8 mouse cellular contexts compared by ENCODE assay signal in the genomic region with DNA sequence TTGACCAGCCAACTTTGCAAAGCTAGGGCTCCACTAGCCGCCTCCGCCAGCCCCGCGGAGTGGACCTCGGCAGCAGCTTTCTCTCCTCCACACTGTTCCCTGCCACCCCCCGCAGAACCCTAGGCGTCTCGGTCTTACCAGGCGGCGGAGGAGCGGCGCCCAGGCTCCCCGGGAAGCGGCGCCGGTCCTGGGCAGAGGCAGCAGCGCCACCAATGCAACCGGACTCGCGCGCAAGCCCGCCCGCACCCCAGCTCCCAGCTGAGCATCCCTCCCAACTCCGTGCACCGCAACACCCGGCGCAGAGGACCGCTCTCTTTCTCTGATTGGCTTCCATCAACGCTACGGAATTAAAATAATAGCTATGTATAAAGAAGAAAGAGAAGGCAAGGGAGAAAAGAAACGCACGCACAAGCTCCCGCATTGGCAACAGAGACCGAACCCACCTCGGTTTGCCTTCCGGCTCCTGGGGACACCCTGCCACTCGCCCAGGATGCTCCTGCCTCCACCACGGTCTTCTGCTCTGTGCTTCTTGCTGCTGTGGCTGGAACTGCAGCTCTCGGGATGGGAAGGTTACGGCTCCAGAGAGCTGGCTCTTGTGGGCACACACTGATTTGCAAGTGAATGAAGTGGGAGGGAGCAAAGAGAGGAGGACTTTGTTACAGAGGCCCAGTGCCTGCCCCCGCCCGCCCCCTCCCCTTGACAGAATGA. TPM values are rescaled to one million over a fixed set of nuclear protein-coding genes. Genes with fewer than 3 reads are reported as not detected.
DNase-seq lines count a peak whose midpoint lies in the region; ATAC-seq and TF ChIP-seq lines count a peak whose summit lies in the region.
"Had no signal": no experiment of that assay in that cellular context is flagged by ENCODE, and none has a peak within 500 bp of the region (broad histone marks: within the 10 kb centered on the region; RNA-seq: fewer than 3 reads in every experiment).

A gene (minus strand): TSS at position 605 of the 708 bp plus-strand sequence.

- TF ChIP-seq EP300 in stomach, postnatal 0 days (optimal IDR thresholded peaks at IDR 0.05): no peak

- peak within 1 kb of the TSS; percentile 31 for H3K4me3 ChIP-seq in brown adipose tissue, adult 24 weeks (ENCODE audit: insufficient read depth, low read depth, low read length)
- H3K4me3 ChIP-seq in forebrain, embryonic 14.5 days (ENCODE audit: low read depth, low read length): peak within 1 kb of the TSS; percentile 60
- H3K4me3 ChIP-seq in intestine, embryonic 14.5 days (ENCODE audit: low read depth, low read length): peak within 1 kb of the TSS; percentile 43
- H3K4me3 ChIP-seq in left cerebral cortex, adult 2 months: peak within 1 kb of the TSS; percentile 82
- H3K4me3 ChIP-seq in stomach, postnatal 0 days (ENCODE audit: low read depth, low read length): peak within 1 kb of the TSS; percentile 52

- H3K9ac ChIP-seq in forebrain, embryonic 14.5 days (ENCODE audit: low read length): peak within 1 kb of the TSS; percentile 72
- peak within 1 kb of the TSS; percentile 40 for H3K9ac ChIP-seq in intestine, embryonic 14.5 days (ENCODE audit: low read length)
- H3K9ac ChIP-seq in stomach, postnatal 0 days (ENCODE audit: low read length): peak within 1 kb of the TSS; percentile 48

- H3K4me1 ChIP-seq in brown adipose tissue, adult 24 weeks (ENCODE audit: control insufficient read depth, insufficient read depth, insufficient read length, low read length): peaks cover 3% of the 10 kb centered on the region; the same call in 1 of the 2 replicates
- peaks cover 14% of the 10 kb centered on the region for H3K4me1 ChIP-seq in forebrain, embryonic 14.5 days (ENCODE audit: control insufficient read depth, insufficient read depth, low read length)
- peaks cover 10% of the 10 kb centered on the region; the same call in 1 of the 2 replicates for H3K4me1 ChIP-seq in intestine, embryonic 14.5 days (replicated peaks; ENCODE audit: control insufficient read depth, insufficient read depth, low read length)
- no peaks in the 10 kb centered on the region; the same call in 1 of the 2 replicates for H3K4me1 ChIP-seq in stomach, postnatal 0 days (replicated peaks; ENCODE audit: control insufficient read depth, insufficient read depth)

- H3K9me3 ChIP-seq in forebrain, embryonic 14.5 days (replicated peaks; ENCODE audit: control insufficient read depth, low read length): no peaks in the 10 kb centered on the region
- no peaks in the 10 kb centered on the region for H3K9me3 ChIP-seq in intestine, embryonic 14.5 days (ENCODE audit: control insufficient read depth, low read length)
- no peaks in the 10 kb centered on the region for H3K9me3 ChIP-seq in stomach, postnatal 0 days (ENCODE audit: control insufficient read depth, low read length)

- peak; percentile 93 for ATAC-seq in forebrain, embryonic 14.5 days
- peak; percentile 85 for ATAC-seq in intestine, embryonic 14.5 days (replicated peaks; ENCODE audit: low FRiP score, low TSS enrichment, low read depth)
- ATAC-seq in stomach, postnatal 0 days (ENCODE audit: low FRiP score, low TSS enrichment): peak; percentile 73; the same call in 1 of the 2 replicates

- intact Hi-C loops in left cerebral cortex, adult 2 months (cut with DNase I): loop anchor here (2.0 kb wide), 2 partner anchors 34 to 82 kb away; no protein-coding TSS in a partner anchor

- peak; percentile 65 to 92 for DNase-seq in adrenal gland, adult (ENCODE audit: inconsistent age in 2 of 2, low spot score in 1 of 2)
- DNase-seq in forebrain, embryonic 14.5 days (ENCODE audit: low spot score): peak; percentile 85
- DNase-seq in intestine, embryonic 14.5 days (ENCODE audit: low spot score): peak; percentile 80
- DNase-seq in left cerebral cortex, adult 2 months (ENCODE audit: extremely low spot score in 1 of 2, low spot score in 2 of 2): peak; percentile 56 to 74
- peak; percentile 87 for DNase-seq in mesoderm, embryonic 11.5 days (ENCODE audit: low read depth, low spot score)
- peak; percentile 55 for DNase-seq in stomach, postnatal 0 days (ENCODE audit: low spot score)

- no peak within 1 kb of the TSS for H3K27ac ChIP-seq in brown adipose tissue, adult 24 weeks (replicated peaks; ENCODE audit: low read depth, low read length)
- peak within 1 kb of the TSS; percentile 75 for H3K27ac ChIP-seq in forebrain, embryonic 14.5 days (ENCODE audit: low read depth, low read length)
- 0 out of 2 replicates have a peak within 1 kb of the TSS, but pooled peaks have one; percentile 11 for H3K27ac ChIP-seq in intestine, embryonic 14.5 days (ENCODE audit: low read depth)
- H3K27ac ChIP-seq in left cerebral cortex, adult 2 months: peak within 1 kb of the TSS; percentile 94
- H3K27ac ChIP-seq in stomach, postnatal 0 days (replicated peaks): no peak within 1 kb of the TSS

- H3K27me3 ChIP-seq in forebrain, embryonic 14.5 days (replicated peaks; ENCODE audit: control insufficient read depth, insufficient read depth, low read length): no peaks in the 10 kb centered on the region
- H3K27me3 ChIP-seq in intestine, embryonic 14.5 days (replicated peaks; ENCODE audit: control insufficient read depth, insufficient read depth, low read length): peaks cover 11% of the 10 kb centered on the region
- H3K27me3 ChIP-seq in stomach, postnatal 0 days (ENCODE audit: control insufficient read depth, insufficient read depth, low read length): no peaks in the 10 kb centered on the region; the same call in 1 of the 2 replicates

- no peaks in the 10 kb centered on the region for H3K36me3 ChIP-seq in forebrain, embryonic 14.5 days (ENCODE audit: control insufficient read depth, insufficient read depth, low read length)
- H3K36me3 ChIP-seq in intestine, embryonic 14.5 days (ENCODE audit: control insufficient read depth, insufficient read depth, low read length): no peaks in the 10 kb centered on the region
- no peaks in the 10 kb centered on the region for H3K36me3 ChIP-seq in stomach, postnatal 0 days (ENCODE audit: control insufficient read depth, insufficient read depth, low read length)

- WGBS in forebrain, embryonic 14.5 days: under 1% methylated on average over 42 of the region's 42 CpGs
- WGBS in intestine, embryonic 14.5 days: under 1% methylated on average over 42 of the region's 42 CpGs
- 1% methylated on average over 42 of the region's 42 CpGs for WGBS in stomach, postnatal 0 days

- TF ChIP-seq CTCF in left cerebral cortex, adult 2 months (IDR thresholded peaks at IDR 0.05): peak; percentile 38
- TF ChIP-seq CTCF in stomach, postnatal 0 days (IDR thresholded peaks at IDR 0.05; ENCODE audit: low read depth): peak; percentile 48

- H3K4me2 ChIP-seq in forebrain, embryonic 14.5 days (ENCODE audit: low read length): peak within 1 kb of the TSS; percentile 89
- peak within 1 kb of the TSS; percentile 88 for H3K4me2 ChIP-seq in intestine, embryonic 14.5 days (ENCODE audit: low read length)
- H3K4me2 ChIP-seq in stomach, postnatal 0 days (replicated peaks; ENCODE audit: low read depth): peak within 1 kb of the TSS; percentile 81

RNA-seq across cellular contexts. Expression of the gene that starts here (rescaled TPM):
- polyA plus RNA-seq in brown adipose tissue, adult 24 weeks (2012; ENCODE audit: insufficient read depth, insufficient read length, missing spikeins): not detected in 2 replicates
- polyA plus RNA-seq in forebrain, embryonic 14.5 days (2014; fragmentation: Nextera tagmentation; extraction: Ambion mirVana): 4.5 and 6.9 TPM in 2 replicates
- polyA plus RNA-seq in intestine, embryonic 14.5 days (2014; fragmentation: Nextera tagmentation; extraction: Ambion mirVana): 6.6 and 7.4 TPM in 2 replicates
- 10 to 100 TPM; 21.3 to 25.3 TPM for total RNA-seq in left cerebral cortex, adult 2 months (2021)
- polyA plus RNA-seq in stomach, postnatal 0 days (2015; fragmentation: Nextera tagmentation; extraction: Ambion mirVana): 2.1 TPM in 2 replicates
- total RNA-seq: hematopoietic stem cell, adult 5-6 weeks had no signal

Comparison
In these comparisons a context has a peak if more than half of its experiments do, and no peak if none do; other contexts are left out.
1. H3K27ac ChIP-seq: peak in forebrain, embryonic 14.5 days (single experiment), intestine, embryonic 14.5 days (single experiment) and left cerebral cortex, adult 2 months (single experiment); none in brown adipose tissue, adult 24 weeks (single experiment) and stomach, postnatal 0 days (single experiment).
2. H3K4me3 ChIP-seq: peak in every context shown above with its lines; median percentile 82 in left cerebral cortex, adult 2 months; 60 in forebrain, embryonic 14.5 days; 52 in stomach, postnatal 0 days; 43 in intestine, embryonic 14.5 days; 31 in brown adipose tissue, adult 24 weeks.
3. Peak in every context shown above with its lines, with median percentiles within 50 percentile points of each other: DNase-seq, ATAC-seq, H3K4me2 ChIP-seq and H3K9ac ChIP-seq.